Mouse (Mus musculus) intestine, postnatal 0 days (tissue): ENCODE results near the gene Steap3. TPM values are rescaled to one million over a fixed set of nuclear protein-coding genes. Genes with fewer than 3 reads are reported as not detected.

Experiments
- ATAC-seq: fragments of 200-750 bp; cut with Nextera tagmentation; 2 replicates; pipeline ENCODE4 v1.8.0; 2017; ENCODE audit warnings: mild to moderate bottlenecking, moderate TSS enrichment, moderate library complexity
- H3K27ac ChIP-seq: fragments of 300-500 bp; sonication (generic); 2 replicates; pipeline ENCODE4 v1.5.1; 2014; ENCODE audit warnings: mild to moderate bottlenecking, low read depth, low read length, moderate library complexity
- H3K27me3 ChIP-seq: fragments of 300-500 bp; sonication (generic); replicated peaks from 2 replicates; pipeline ENCODE4 v1.6.1; 2014; ENCODE audit warnings: low read length, mixed read lengths; ENCODE audit not compliant: control insufficient read depth, insufficient read depth
- H3K36me3 ChIP-seq: fragments of 300-500 bp; sonication (generic); 2 replicates; pipeline ENCODE4 v1.6.1; 2014; ENCODE audit warnings: mild to moderate bottlenecking, moderate library complexity; ENCODE audit not compliant: control insufficient read depth, insufficient read depth
- H3K4me1 ChIP-seq: fragments of 300-500 bp; sonication (generic); replicated peaks from 2 replicates; pipeline ENCODE4 v1.6.1; 2014; ENCODE audit warnings: antibody characterized with exemption, low read length, mixed read lengths; ENCODE audit not compliant: control insufficient read depth, insufficient read depth
- H3K4me2 ChIP-seq: fragments of 300-500 bp; sonication (generic); replicated peaks from 2 replicates; pipeline ENCODE4 v1.6.1; 2014; ENCODE audit warnings: low read depth, mild to moderate bottlenecking, moderate library complexity
- H3K4me3 ChIP-seq: fragments of 300-500 bp; sonication (generic); 2 replicates; pipeline ENCODE4 v1.5.1; 2014; ENCODE audit warnings: low read depth, low read length
- H3K9ac ChIP-seq: fragments of 300-500 bp; sonication (generic); 2 replicates; pipeline ENCODE4 v1.6.1; 2014; ENCODE audit warnings: mild to moderate bottlenecking, low read depth, low read length
- H3K9me3 ChIP-seq: fragments of 300-500 bp; sonication (generic); 2 replicates; pipeline ENCODE4 v1.6.1; 2016; ENCODE audit warnings: mixed run types; ENCODE audit not compliant: control insufficient read depth
- CTCF ChIP-seq: sonication (generic); IDR thresholded peaks from 2 replicates; pipeline ENCODE4 v1.5.1; 2016; ENCODE audit warnings: low read depth, mild to moderate bottlenecking, control low read depth, antibody characterized with exemption, moderate library complexity
- whole genome bisulfite sequencing: fragments of 180-500 bp; shearing (Covaris S2); extraction: QIAGEN DNeasy Blood & Tissue Kit; methylation state at CpG from one replicate; pipeline ENCODE4 v1.1.7; 2014; 5-methylcytosine and 5-hydroxymethylcytosine counted together
- polyA plus RNA-seq: library from polyadenylated mRNA; unstranded; fragments of >200 nt; fragmentation: Nextera tagmentation; extraction: Ambion mirVana; gene quantifications from 2 replicates; pipeline ENCODE4 v1.2.1, GENCODE M21; 2015

Steap3 gene
- polyA plus RNA-seq: 1.0 and 1.1 TPM in 2 replicates

DNA sequence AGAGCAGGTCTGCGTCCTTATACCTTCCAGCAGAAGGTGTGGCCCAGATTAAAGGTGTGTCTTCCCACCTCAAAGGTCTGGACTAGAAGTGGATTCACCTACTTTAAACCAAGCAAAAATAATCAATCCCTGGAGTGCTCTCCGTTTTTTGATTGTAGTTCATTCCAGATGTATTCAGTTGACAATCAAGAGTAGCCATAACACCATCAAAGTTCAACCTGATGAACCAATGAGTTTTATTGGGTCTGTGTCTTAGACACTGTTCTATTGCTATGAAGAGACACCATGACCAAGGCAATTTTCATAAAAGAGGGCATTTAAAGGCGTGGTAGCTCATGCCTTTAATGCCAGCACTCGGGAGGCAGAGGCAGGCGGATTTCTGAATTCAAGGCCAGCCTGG lies at the start of gene Steap3:
Gene Steap3, minus strand, starts transcription at position 101 of the 400 bp plus-strand sequence.
- Histone ChIP-seq H3K4me2 (no peak within 1 kb of the TSS), H3K9me3 (no peaks in the 10 kb centered on the region), H3K27ac (no peak within 1 kb of the TSS), H3K4me1 (no peaks in the 10 kb centered on the region), H3K9ac (no peak within 1 kb of the TSS), H3K27me3 (no peaks in the 10 kb centered on the region), H3K36me3 (no peaks in the 10 kb centered on the region), H3K4me3 (no peak within 1 kb of the TSS)
- WGBS: 87% methylated on average over 5 of the region's 5 CpGs
- no peak for ATAC-seq
- no peak for TF ChIP-seq CTCF

- H3K4me3 ChIP-seq: no peak overlapping the region
- no peak overlapping the region for H3K4me2 ChIP-seq
- TF ChIP-seq CTCF: no peak
- H3K27me3 ChIP-seq: no peaks in the 10 kb centered on the region
- no peak for ATAC-seq
- H3K27ac ChIP-seq: no peak overlapping the region
- 89% methylated on average over 16 of the region's 16 CpGs for WGBS
- no peaks in the 10 kb centered on the region for H3K4me1 ChIP-seq
- no peak overlapping the region for H3K9ac ChIP-seq
- no peaks in the 10 kb centered on the region for H3K36me3 ChIP-seq
- H3K9me3 ChIP-seq: no peaks in the 10 kb centered on the region
These were observed 48.9 kb upstream of the Steap3 start for GRCm38 (mm10) chr1:120321270-120322021.

DNA sequence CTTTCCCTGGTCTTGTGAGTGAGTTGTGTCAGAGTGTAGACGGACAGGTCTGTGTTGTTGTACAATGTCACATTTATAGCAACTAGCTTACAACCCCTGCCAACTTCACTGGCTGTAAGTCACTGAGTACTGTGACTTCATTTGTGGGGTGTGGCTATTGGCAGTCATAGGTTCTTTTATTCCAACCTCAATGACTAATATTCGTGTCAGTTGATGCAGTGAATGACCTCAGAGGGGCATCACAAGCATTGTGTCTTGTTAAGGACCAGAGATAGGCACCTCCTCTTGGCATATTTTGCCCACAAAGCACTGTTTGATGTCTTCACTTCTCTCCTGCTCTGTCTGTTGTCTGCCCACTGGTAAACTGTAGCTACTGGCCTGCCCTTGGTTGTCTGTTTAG lies 33.3 kb upstream of the Steap3 start:
- no peaks in the 10 kb centered on the region for H3K4me1 ChIP-seq
- no peak overlapping the region for H3K4me2 ChIP-seq
- 53% methylated on average over 2 of the region's 2 CpGs for WGBS
- no peak overlapping the region for H3K27ac ChIP-seq
- TF ChIP-seq CTCF: no peak
- H3K4me3 ChIP-seq: no peak overlapping the region
- no peaks in the 10 kb centered on the region for H3K27me3 ChIP-seq
- no peak overlapping the region for H3K9ac ChIP-seq
- H3K9me3 ChIP-seq: no peaks in the 10 kb centered on the region
- no peak for ATAC-seq
- no peaks in the 10 kb centered on the region for H3K36me3 ChIP-seq

GRCm38 (mm10) chr1:120296936-120297335 lies 24.4 kb upstream of the Steap3 start:
- Histone ChIP-seq H3K4me2 (no peak overlapping the region), H3K27me3 (no peaks in the 10 kb centered on the region), H3K27ac (no peak overlapping the region), H3K4me1 (no peaks in the 10 kb centered on the region), H3K4me3 (no peak overlapping the region), H3K36me3 (no peaks in the 10 kb centered on the region), H3K9me3 (no peaks in the 10 kb centered on the region), H3K9ac (no peak overlapping the region)
- no peak for ATAC-seq
- WGBS: 81% methylated on average over 2 of the region's 2 CpGs
- TF ChIP-seq CTCF: 0 out of 2 replicates have a peak, but pooled peaks have one; percentile 26

DNA sequence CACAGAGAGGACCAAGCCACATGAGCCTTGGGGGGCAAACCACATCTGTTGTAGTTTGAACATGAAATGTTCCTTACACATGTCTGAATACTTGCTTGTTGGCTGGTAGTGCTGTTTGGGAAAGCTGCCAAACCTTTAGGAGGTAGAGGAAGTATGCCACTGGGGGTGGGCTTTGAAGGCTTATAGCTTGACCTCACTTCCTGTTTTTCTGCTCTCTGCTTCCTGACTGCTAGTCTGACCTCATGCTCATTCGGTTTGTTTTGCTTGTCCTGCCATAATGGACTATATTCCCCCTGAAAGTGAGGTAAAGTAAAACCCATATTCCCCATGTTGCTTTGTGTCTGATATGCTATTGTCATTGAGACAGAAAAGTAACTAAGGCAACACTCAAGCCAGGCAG lies 21.3 kb upstream of the Steap3 start:
- H3K4me1 ChIP-seq: no peaks in the 10 kb centered on the region
- no peak overlapping the region for H3K4me3 ChIP-seq
- H3K4me2 ChIP-seq: no peak overlapping the region
- no peaks in the 10 kb centered on the region for H3K9me3 ChIP-seq
- H3K27ac ChIP-seq: no peak overlapping the region
- ATAC-seq: no peak
- no peak for TF ChIP-seq CTCF
- H3K36me3 ChIP-seq: no peaks in the 10 kb centered on the region
- H3K27me3 ChIP-seq: no peaks in the 10 kb centered on the region
- WGBS: 54% methylated on average over 1 of the region's 1 CpGs
- no peak overlapping the region for H3K9ac ChIP-seq

- Histone ChIP-seq H3K4me3 (no peak overlapping the region), H3K4me2 (no peak overlapping the region), H3K27me3 (no peaks in the 10 kb centered on the region), H3K9ac (no peak overlapping the region), H3K27ac (no peak overlapping the region), H3K36me3 (no peaks in the 10 kb centered on the region), H3K4me1 (no peaks in the 10 kb centered on the region), H3K9me3 (no peaks in the 10 kb centered on the region)
- ATAC-seq: no peak
- TF ChIP-seq CTCF: no peak
- 84% methylated on average over 3 of the region's 3 CpGs for WGBS
These were observed 19.2 kb upstream of the Steap3 start for GRCm38 (mm10) chr1:120291709-120292108.
